Mouse (Mus musculus): ENCODE measurements around the gene Cacnb2.

DNA sequence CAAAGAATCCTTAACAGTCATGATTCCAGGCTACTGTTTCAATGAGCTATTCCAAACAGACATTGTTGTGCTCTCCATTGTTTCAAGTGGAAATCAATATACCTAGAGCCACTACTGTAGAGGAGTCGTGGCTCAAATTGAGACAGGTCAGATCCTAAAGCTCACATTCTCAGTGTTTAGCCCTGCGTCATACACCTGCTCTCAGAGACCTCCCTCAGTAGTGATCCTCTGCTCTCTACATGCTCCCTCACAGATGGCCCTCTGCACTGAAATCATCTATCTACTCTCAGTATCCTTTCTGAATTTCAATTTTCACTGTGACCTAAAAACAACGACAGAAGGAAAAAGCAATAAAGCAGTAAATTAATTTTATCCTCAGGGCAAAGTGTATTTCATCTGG is 404.6 kb downstream of the Cacnb2 start:
- TF ChIP-seq CHD2 (IDR thresholded peaks at IDR 0.05; ENCODE audit: low read depth, low read length) (no peak), MAFK (IDR thresholded peaks at IDR 0.05; ENCODE audit: insufficient read depth, low read depth, low read length) (no peak), HCFC1 (IDR thresholded peaks at IDR 0.05; ENCODE audit: borderline replicate concordance, insufficient read depth, low read length) (no peak), ZNF384 (IDR thresholded peaks at IDR 0.05; ENCODE audit: low read depth, low read length) (no peak), ZC3H11A (IDR thresholded peaks at IDR 0.05; ENCODE audit: borderline replicate concordance, low read depth, low read length) (no peak)

All from ES-E14 (cell line).